Mouse (Mus musculus) neural tube, embryonic 11.5 days (tissue): Measurements from ENCODE around the gene Fam124b. TPM values are rescaled to one million over a fixed set of nuclear protein-coding genes. Genes with fewer than 3 reads are reported as not detected.

Source experiments
- ATAC-seq: fragments of 200-750 bp; cut with Nextera tagmentation; 2 replicates; pipeline ENCODE4 v1.8.0; 2017; ENCODE audit warnings: moderate number of reproducible peaks, mild to moderate bottlenecking, moderate TSS enrichment, moderate library complexity; ENCODE audit not compliant: insufficient read depth, low FRiP score, low TSS enrichment
- DNase-seq: peaks from one replicate; pipeline ENCODE4 v3.0.0-alpha.2; 2015; ENCODE audit warnings: low spot score
- H3K27ac ChIP-seq: fragments of 300-500 bp; sonication (generic); 2 replicates; pipeline ENCODE4 v1.5.1; 2014; ENCODE audit warnings: low read depth, mild to moderate bottlenecking, low read length
- H3K27me3 ChIP-seq: fragments of 300-500 bp; sonication (generic); 2 replicates; pipeline ENCODE4 v1.6.1; 2014; ENCODE audit warnings: mild to moderate bottlenecking, low read length, mixed read lengths; ENCODE audit not compliant: control insufficient read depth, insufficient read depth
- H3K36me3 ChIP-seq: fragments of 300-500 bp; sonication (generic); 2 replicates; pipeline ENCODE4 v1.6.1; 2014; ENCODE audit warnings: mild to moderate bottlenecking, low read length, moderate library complexity, mixed read lengths; ENCODE audit not compliant: control insufficient read depth, insufficient read depth
- H3K4me1 ChIP-seq: fragments of 300-500 bp; sonication (generic); 2 replicates; pipeline ENCODE4 v1.6.1; 2014; ENCODE audit warnings: low read length, mixed read lengths; ENCODE audit not compliant: control insufficient read depth, insufficient read depth
- H3K4me2 ChIP-seq: fragments of 300-500 bp; sonication (generic); 2 replicates; pipeline ENCODE4 v1.6.1; 2014; ENCODE audit warnings: low read depth, mild to moderate bottlenecking, moderate library complexity
- H3K4me3 ChIP-seq: fragments of 300-500 bp; sonication (generic); 2 replicates; pipeline ENCODE4 v1.5.1; 2014; ENCODE audit warnings: low read depth, low read length
- H3K9ac ChIP-seq: fragments of 300-500 bp; sonication (generic); 2 replicates; pipeline ENCODE4 v1.6.1; 2014; ENCODE audit warnings: mild to moderate bottlenecking, low read length
- H3K9me3 ChIP-seq: fragments of 300-500 bp; sonication (generic); 2 replicates; pipeline ENCODE4 v1.6.1; 2016; ENCODE audit warnings: low read length; ENCODE audit not compliant: control insufficient read depth
- WGBS: fragments of 180-500 bp; shearing (Covaris S2); extraction: QIAGEN DNeasy Blood & Tissue Kit; methylation state at CpG from one replicate; pipeline ENCODE4 v1.1.7; 2014; 5-methylcytosine and 5-hydroxymethylcytosine counted together
- polyA plus RNA-seq: library from polyadenylated mRNA; unstranded; fragments of >200 nt; fragmentation: Nextera tagmentation; extraction: Ambion mirVana; gene quantifications from 2 replicates; pipeline ENCODE4 v1.2.1, GENCODE M21; 2014

The Fam124b gene
- 0.69 and 0.96 TPM in 2 replicates for polyA plus RNA-seq

DNA sequence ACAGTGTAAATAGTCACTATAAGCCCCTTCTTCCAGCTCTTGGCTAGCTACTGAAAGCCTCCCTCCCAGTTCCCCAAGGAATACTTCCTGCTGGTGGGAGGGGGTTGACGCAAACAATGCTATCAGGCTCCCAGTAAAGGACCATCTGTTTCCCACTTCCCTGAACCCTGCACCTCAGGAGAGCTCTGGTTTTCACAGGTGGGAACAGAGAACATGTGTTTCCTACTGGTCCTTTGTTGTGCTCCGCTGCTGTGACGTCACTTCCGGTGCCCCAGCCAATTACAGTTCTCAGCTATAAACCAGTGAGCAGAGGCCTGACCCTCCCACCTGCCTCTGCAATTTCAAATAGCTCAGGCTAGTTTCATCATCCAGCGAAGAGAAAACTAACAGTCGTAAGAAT, at the start of gene Fam124b:
Gene Fam124b, minus strand, starts transcription at position 206 of the 400 bp plus-strand sequence.
- Histone ChIP-seq H3K9me3 (no peaks in the 10 kb centered on the region), H3K4me3 (no peak within 1 kb of the TSS), H3K36me3 (no peaks in the 10 kb centered on the region), H3K9ac (no peak within 1 kb of the TSS), H3K4me1 (no peaks in the 10 kb centered on the region), H3K4me2 (no peak within 1 kb of the TSS), H3K27me3 (no peaks in the 10 kb centered on the region), H3K27ac (no peak within 1 kb of the TSS)
- DNase-seq, result no peak
- WGBS, result 76% methylated on average over 6 of the region's 6 CpGs
- no peak for ATAC-seq

GRCm38 (mm10) chr1:80260443-80260842, 42.2 kb upstream of the Fam124b start:
- H3K27me3 ChIP-seq, result no peaks in the 10 kb centered on the region
- no peak overlapping the region for H3K4me2 ChIP-seq
- no peak for DNase-seq
- H3K27ac ChIP-seq, result no peak overlapping the region
- no peak overlapping the region for H3K9ac ChIP-seq
- no peaks in the 10 kb centered on the region for H3K9me3 ChIP-seq
- H3K36me3 ChIP-seq, result no peaks in the 10 kb centered on the region
- no peak overlapping the region for H3K4me3 ChIP-seq
- no peaks in the 10 kb centered on the region for H3K4me1 ChIP-seq
- 83% methylated on average over 1 of the region's 1 CpGs for WGBS
- ATAC-seq, result no peak

- no peak for ATAC-seq
- H3K4me2 ChIP-seq, result no peak overlapping the region
- no peak overlapping the region for H3K9ac ChIP-seq
- H3K9me3 ChIP-seq, result no peaks in the 10 kb centered on the region
- H3K4me1 ChIP-seq, result no peaks in the 10 kb centered on the region
- WGBS, result 71% methylated on average over 4 of the region's 4 CpGs
- no peak overlapping the region for H3K27ac ChIP-seq
- no peak for DNase-seq
- H3K27me3 ChIP-seq, result no peaks in the 10 kb centered on the region
- H3K4me3 ChIP-seq, result no peak overlapping the region
- H3K36me3 ChIP-seq, result no peaks in the 10 kb centered on the region
Measured at GRCm38 (mm10) chr1:80258632-80259031, 40.4 kb upstream of the Fam124b start.

DNA sequence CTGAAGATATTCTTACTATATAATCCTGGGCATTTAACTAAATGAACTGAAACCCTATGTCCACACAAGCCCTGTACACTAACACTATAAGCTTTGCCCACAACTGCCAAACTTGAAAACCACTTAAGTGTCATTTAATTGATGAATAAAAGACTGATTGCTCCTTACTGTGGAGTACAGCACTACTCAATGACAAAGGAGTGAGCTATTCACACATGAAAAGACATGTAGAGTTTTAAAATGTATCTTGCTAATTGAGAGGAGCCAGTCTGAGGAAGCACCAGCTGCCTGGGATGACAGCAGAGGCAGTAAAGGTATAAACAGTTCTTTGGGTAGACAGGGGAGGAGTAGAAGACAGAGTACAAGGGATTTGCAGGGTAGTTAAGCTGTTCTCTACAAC, 35.0 kb upstream of the Fam124b start:
- no peak for ATAC-seq
- no peaks in the 10 kb centered on the region for H3K9me3 ChIP-seq

DNA sequence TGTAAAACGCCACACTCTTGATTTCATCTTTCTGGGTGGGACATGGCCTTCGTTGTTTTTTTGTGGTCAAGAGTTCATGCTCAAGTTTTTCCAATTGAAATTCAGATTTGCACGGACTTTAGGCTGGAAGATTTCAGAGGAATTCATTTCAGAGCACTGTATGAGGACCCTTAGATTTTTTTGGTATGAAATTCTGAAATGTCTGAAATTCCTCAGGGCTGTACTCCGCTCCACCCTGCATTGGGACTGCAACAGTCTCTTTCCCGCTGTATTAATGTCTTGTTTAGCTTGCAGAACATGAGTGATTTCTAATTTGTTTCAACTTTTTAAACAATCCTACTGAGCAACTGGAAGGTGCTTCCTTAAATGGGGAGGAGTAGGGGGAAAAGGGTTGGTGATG, 32.0 kb upstream of the Fam124b start:
- no peak overlapping the region for H3K4me2 ChIP-seq
- H3K9ac ChIP-seq, result no peak overlapping the region
- H3K27ac ChIP-seq, result no peak overlapping the region
- no peak for ATAC-seq
- no peak for DNase-seq
- H3K9me3 ChIP-seq, result no peaks in the 10 kb centered on the region
- no peaks in the 10 kb centered on the region for H3K27me3 ChIP-seq
- 91% methylated on average over 5 of the region's 5 CpGs for WGBS
- no peaks in the 10 kb centered on the region for H3K36me3 ChIP-seq
- H3K4me3 ChIP-seq, result no peak overlapping the region
- H3K4me1 ChIP-seq, result no peaks in the 10 kb centered on the region

More for the DNA sequence above, 35.0 kb upstream of the Fam124b start:
- Histone ChIP-seq H3K27ac (no peak overlapping the region), H3K27me3 (no peaks in the 10 kb centered on the region), H3K4me3 (no peak overlapping the region), H3K36me3 (no peaks in the 10 kb centered on the region), H3K4me2 (no peak overlapping the region), H3K4me1 (no peaks in the 10 kb centered on the region), H3K9ac (no peak overlapping the region)
- DNase-seq, result no peak

DNA sequence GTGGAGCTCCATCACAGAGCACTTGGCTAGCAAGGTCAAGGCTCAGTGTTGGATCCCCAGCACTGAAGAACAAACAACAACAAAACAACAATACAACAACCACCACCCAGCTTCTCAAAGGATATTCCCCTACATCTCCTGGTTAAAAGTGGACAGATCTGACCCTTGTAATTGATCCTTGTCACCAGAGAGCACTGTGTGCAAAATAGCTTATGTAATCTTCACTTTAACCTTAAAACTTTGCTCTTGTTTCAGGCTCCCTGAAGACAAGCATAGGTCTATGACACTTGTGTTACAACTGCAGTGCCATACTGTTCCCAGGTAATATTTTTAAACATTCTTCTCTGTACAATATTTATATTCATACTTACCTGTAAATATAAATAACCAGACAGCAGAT, 28.9 kb upstream of the Fam124b start:
- Histone ChIP-seq H3K4me2 (no peak overlapping the region), H3K9ac (no peak overlapping the region), H3K4me1 (no peaks in the 10 kb centered on the region), H3K36me3 (no peaks in the 10 kb centered on the region), H3K27me3 (no peaks in the 10 kb centered on the region), H3K9me3 (no peaks in the 10 kb centered on the region), H3K4me3 (no peak overlapping the region), H3K27ac (no peak overlapping the region)
- ATAC-seq, result no peak
- no peak for DNase-seq

DNA sequence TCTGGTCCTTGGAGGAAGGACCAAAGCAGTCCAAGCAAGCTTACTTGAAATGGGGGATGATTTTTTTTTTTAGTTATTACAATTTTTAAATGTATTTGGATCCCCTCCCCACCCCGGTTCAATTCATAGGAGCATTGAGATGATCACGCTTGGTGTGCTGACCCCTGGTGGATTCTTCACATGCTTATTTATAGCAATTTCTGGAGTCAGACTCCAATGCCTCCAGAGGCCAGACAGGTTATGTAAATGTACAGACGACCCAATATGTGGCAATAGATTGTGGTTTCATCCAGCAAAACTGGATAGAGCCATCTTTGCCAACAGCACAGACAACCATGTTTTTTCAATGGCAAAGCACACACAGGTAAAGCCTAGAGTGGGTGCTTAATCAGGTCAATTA, 25.9 kb upstream of the Fam124b start:
- Histone ChIP-seq H3K4me3 (no peak overlapping the region), H3K9me3 (no peaks in the 10 kb centered on the region), H3K36me3 (no peaks in the 10 kb centered on the region), H3K27me3 (no peaks in the 10 kb centered on the region), H3K4me1 (no peaks in the 10 kb centered on the region), H3K4me2 (no peak overlapping the region), H3K27ac (no peak overlapping the region), H3K9ac (no peak overlapping the region)
- ATAC-seq (no peak), DNase-seq (no peak)
- 71% methylated on average over 3 of the region's 3 CpGs for WGBS

GRCm38 (mm10) chr1:80241579-80241978, 23.3 kb upstream of the Fam124b start:
- WGBS, result 94% methylated on average over 6 of the region's 6 CpGs
- H3K4me3 ChIP-seq, result no peak overlapping the region
- no peaks in the 10 kb centered on the region for H3K36me3 ChIP-seq
- ATAC-seq, result no peak
- no peaks in the 10 kb centered on the region for H3K27me3 ChIP-seq
- no peaks in the 10 kb centered on the region for H3K9me3 ChIP-seq
- H3K9ac ChIP-seq, result no peak overlapping the region
- H3K4me1 ChIP-seq, result no peaks in the 10 kb centered on the region
- DNase-seq, result no peak
- H3K27ac ChIP-seq, result no peak overlapping the region
- H3K4me2 ChIP-seq, result no peak overlapping the region

DNA sequence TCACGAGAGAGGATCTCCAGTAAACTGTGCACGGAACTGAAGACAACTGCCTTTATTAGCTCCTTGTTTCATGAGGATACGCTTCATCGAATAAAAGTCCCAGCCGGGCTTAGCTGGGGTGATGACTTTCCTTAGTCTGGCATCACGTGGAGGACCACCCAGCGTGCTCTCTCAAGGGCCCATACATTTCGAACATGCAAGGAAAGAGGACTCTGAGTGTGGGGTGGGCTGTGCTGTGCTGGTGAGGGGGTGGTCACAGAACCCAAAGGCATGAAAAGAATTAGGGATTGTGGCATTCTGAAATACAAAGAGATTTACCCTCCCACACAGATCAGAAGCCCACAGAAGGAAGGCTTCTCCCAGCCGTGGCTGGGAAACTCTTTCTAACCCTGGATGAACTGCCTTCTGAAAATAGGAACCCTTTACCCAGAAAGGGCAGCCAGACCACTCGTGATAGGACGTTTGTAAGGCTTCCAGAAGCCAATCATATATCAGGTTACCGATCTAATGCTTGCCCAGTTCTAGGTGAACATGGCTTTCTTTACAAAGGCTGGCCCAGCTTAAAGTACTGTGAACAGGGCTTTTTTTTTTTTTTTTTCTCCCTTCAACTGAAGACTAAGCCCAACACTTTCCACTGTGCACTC, 21.9 kb upstream of the Fam124b start:
- H3K27ac ChIP-seq, result no peak overlapping the region
- ATAC-seq (peak; percentile 20; the same call in 1 of the 2 replicates), DNase-seq (peak; percentile 28)
- H3K9me3 ChIP-seq, result no peaks in the 10 kb centered on the region
- 38% methylated on average over 12 of the region's 12 CpGs for WGBS
- no peak overlapping the region for H3K4me3 ChIP-seq
- H3K27me3 ChIP-seq, result no peaks in the 10 kb centered on the region
- no peaks in the 10 kb centered on the region for H3K36me3 ChIP-seq
- no peak overlapping the region for H3K4me2 ChIP-seq
- H3K4me1 ChIP-seq, result no peaks in the 10 kb centered on the region
- H3K9ac ChIP-seq, result no peak overlapping the region
